Mouse (Mus musculus) embryo, embryonic 10.5 days (tissue): ENCODE measurements around the gene Itpr2.

Experiments
- DNase-seq: peaks from one replicate; pipeline ENCODE4 v3.0.0-alpha.2; 2015; ENCODE audit warnings: low spot score

Itpr2 gene

DNA sequence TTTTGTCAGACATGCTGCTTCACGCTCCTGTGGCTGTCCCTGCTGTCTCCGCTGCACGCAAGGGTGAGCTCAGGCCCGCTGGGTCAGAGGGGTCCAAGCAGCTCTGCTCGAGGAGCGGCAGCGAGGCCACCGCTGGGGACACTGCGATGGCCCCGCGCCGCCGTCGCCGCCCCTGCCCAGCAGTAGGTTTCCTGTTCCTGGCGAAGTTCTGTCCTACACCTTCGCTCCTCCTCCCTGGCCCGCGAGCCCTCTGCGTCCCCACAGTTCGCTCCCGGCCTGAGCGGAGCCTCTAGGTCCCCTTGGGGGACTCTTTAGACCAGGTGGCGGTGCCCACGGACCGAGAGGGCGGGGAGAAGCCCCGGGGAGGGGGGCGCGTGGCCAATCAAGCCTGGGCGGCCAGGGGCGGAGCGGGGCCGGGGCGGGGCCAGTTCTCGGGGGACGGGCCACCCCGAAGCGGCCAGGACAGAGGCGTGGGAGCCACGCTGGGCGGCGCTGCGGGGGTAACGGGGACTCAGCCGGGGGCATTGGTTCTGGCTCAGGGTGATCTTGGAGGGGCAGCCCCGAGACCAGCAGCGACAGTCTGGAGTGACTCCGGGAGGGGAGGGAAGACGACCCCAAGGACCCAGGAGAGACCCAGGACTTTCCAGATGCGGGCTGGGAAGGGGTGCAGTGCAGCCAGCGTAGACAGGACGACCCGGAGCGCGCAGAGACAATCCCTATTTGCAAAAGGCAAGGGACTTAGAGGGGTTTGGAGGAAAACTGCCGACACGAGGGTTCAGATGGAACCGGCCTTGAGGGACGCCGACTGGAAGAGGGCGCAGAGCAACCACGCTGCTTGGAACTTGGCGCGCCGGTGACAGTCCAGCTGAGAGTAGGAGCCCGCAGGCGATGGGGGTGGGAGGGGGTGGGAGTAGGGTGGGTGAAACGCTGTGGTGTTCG, at the start of gene Itpr2:
TSS of gene Itpr2 (minus strand) at position 358 of the 939 bp plus-strand sequence.
- peak; percentile 84 for DNase-seq

DNA sequence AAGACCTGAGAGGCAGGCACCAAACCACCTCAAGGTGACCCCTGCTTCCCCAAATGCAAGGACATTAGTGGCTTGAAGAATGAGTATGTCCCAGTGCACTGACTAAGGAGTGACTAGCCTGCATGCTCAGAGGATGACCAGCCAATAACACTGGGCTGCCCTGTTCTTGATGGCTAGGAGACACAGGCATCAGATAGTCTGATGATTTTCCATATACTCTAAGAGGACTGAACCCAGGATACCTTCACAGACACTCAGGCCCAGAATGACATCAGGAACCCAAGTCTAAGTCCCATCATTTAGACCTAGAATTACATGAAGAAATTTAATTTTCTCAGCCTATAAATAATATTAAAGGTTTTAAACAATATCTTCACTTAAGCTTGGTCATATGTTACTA, 49.3 kb upstream of the Itpr2 start:
- DNase-seq, result no peak

DNA sequence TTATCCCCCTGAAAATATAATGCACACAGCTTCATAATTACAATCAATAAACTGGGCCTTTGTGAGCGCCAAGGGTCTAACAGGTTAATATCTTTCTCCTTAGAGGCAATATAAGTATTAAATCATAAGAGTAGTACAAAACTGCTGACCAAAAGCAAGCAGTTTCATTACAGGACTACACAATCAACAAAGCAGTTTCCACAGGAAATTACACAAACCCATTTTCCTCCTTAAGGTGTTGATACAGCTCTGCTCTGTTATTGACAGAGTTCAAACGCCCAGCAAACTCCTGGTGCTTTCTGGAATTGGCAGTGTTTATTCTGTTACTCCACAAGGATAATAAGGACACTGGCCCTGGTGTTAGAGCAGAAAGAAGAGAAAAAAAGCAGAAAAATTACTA, 48.4 kb upstream of the Itpr2 start:
- no peak for DNase-seq

DNA sequence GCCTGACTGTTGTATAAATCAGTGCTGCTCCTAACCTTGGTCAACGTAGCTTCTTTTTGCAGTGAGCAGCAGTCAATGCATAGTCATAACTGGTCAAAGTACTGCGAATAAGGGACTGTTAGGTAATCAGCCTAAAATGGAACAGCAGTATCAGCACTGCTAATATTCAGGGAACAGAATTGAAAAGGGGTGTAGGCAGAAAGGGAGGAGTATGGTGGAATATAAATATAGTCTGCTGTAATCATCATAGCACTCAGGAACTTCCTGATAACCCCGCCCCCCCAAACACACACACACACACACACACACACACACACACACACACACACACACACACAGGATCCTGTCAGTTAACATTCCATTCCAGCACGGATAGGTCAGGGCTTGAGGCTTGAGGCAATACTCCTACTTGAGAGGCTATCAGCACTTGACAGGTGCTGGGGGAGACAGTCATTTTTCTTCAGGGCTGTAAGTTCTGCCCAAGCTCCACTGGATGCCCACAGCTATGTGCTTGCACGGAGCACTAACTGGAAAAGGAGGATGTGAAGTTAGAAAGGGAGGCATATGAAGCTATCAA, 43.4 kb upstream of the Itpr2 start:
- no peak for DNase-seq

DNA sequence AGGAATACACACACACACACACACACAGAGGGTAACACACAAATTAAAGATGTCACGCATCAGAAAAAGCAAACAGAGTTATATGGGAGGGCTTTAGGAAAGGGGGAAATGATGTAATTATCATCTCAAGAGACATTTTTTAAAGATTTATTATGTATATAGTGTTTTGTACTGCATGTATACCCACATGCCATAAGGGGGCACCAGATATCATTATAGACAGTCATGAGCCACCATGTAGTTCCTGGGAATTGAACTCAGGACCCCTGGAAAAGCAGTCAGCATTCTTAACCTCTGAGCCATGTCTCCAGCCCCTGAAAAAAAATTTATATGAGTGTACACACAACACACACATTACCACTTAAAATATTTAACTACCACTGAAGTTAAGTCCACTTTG, 42.6 kb upstream of the Itpr2 start:
- DNase-seq, result no peak

DNA sequence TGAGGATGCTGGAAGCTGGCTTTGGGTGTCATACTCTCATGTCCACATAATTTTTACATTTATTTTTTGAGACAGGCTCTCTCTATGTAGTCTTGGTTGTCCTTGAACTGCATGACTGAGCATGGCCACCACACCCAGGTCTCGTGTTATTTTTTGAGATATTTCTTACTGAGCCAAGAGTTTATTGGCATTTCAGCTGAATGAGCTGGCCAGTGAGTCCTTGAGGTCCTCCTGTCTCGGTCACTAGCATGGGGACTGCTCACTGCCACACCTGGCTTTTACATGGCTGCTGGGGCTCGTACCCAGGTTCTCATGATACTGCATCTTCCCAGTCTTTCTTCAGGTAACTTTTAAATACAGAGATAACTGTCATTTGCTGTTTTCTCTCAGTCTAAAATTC, 38.4 kb upstream of the Itpr2 start:
- DNase-seq, result no peak

DNA sequence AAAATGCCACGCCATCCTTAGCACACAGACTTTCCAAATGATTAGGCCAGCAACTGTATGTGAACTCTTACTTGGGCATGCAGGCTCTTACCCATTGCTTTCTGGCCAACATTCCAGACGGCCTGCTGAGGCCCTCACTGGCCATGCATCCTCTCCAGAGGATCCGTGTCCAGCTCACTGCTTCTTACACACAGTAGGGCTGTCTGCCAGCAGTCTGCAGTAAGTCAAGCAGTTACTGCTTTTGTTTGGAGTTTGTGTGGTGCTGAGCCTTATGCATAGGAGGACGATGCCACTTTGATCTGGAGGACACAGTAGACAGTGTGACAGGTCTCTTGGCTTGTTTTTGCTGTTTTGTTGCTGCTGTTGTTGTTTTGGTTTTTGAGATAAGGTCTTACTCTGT, 36.6 kb upstream of the Itpr2 start:
- no peak for DNase-seq

DNA sequence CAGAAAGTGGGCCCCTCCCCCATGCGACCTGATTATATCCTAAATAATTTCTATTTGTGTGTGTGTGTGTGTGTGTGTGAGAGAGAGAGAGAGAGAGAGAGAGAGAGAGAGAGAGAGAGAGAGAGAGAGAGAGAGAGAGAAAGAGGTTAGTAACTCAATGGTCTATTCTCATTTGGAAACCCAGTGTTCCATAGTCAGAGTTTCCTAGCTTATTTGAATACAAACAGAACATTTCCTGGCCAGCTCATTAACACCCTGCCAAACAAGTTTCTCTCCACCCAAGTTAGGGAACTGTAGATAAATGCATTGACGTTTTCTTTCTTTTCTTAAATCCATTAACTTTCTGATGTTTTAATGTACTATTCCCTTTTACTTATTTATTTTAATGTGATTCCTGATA, 36.0 kb upstream of the Itpr2 start:
- DNase-seq, result no peak

DNA sequence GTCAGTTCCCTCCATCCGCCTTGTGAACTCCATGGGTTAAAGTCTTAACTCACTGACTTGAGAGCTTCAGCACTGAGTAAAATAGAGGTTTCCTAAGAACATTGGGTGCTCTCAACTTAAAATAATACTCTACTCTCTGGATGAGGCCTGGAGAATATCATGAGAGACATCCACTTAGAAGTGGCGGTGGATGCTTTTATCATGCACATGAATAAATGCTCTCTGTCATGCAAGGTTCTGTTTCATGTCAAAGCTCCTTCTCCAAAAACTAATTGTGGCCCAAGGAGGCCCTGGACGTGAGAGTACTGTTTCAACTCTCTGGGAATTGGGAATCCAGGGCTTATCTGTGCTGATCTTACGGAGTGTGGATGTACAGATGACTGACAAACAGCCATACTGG, 35.1 kb upstream of the Itpr2 start:
- DNase-seq, result peak; percentile 15

DNA sequence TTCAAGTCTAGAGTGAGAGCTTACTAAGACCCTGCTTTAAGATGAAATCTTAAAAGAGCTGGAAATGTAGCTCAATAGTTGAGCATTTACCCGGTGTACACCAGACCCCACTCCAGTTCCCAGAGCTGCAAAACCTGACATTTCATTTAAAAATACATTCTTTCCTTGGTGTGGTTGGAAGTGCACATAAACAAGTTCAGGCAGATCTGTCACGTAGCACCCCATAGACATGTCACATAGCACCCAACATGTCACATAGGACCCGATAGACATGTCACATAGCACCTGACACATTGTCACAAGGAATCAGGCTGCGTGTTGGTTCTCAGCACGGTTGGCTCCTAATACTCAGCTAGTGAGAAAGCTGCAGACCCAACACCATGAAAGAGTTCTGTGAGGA, 33.5 kb upstream of the Itpr2 start:
- DNase-seq, result no peak

DNA sequence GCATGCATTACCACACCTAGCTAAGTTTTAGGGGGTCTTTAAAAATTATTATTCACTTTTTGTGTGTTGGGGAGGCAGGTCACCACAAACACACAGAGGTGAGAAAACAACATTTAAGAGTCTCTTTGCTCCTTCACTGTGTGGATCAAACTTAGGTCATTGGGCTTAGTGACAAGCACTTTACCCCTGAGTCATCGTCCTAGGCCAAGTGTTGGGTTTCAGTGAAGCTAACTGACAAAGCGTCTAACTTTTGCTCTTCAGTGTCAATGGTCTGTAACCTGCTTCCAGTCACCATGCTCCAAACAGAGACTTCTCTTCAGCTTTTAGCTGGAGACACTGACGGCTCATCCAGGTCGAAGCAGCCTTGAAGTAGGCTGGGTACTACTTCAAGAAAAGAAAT, 31.1 kb upstream of the Itpr2 start:
- no peak for DNase-seq

DNA sequence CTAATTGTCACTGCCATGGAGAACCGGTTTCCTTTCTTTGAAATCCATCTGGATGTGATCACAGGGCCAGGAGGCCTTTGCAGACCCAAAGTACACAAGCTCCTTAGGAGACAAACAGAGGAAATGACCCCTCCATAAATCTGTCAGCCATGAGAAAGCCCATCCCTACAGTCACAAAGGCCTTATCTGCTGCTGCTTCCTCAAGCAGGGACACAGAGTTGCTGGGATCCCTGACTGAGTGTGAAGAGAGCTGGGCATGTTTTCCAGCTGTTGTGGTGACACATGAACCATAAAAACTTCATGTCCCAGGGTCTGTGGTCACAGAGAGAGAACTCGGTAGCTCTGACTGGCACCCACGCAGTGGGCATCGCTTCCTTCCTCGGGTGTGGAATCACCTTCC, 28.7 kb upstream of the Itpr2 start:
- peak; percentile 75 for DNase-seq

DNA sequence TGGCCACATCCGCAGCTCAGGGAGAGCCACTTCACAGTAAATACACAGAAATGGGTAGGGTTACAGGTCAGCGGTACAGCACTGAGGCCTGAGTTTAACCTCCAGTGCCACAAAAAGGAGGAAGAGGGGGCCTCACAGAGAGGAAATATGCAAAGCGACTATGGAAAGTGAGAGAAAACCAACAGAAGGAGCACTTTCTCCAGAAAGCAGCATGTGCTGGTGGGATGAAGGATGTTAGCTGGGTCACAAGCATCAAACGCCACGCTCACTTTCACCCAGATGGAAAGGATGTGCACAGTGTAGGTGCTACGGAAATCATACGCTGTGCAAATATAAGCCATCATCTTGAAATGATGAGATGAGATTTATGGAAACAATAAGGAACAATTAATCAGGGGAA, 28.3 kb upstream of the Itpr2 start:
- DNase-seq, result no peak

DNA sequence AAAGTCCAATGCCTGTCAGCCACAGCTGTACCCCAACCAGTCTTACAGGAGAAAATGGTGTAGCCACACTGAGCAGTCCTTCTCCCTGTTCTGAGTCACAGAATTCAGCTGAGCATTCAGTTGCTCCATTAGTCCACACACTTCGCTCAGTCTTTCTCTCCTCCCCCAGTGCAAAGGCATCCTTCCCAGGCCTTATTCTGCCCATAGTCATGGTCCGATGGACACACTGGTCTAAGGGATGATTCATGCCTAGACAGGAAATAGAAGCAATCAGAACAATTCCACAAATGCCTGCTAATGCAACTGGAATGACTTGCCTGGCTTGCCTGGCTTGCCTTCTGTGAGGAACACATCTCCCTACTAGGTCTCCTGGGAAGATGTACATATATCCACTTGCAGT, 25.5 kb upstream of the Itpr2 start:
- no peak for DNase-seq

DNA sequence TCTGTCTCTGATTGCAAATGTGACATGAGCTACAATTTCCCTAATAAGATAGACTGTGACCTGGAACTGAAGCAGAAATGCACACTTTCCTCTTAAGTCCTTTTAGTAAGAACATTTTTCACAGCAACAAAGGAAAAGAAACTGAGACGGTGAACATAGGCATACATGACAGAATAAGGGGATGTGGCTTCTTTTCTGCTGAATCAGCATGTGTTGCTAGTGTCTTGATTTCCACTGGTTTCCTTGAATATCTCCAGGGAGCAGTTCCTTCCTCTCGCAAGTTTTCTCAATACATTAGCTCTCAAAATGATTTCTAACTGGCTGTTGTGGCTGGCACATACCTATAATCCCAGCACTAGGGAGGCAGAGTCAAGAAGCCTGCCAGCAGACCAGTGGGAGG, 23.5 kb upstream of the Itpr2 start:
- DNase-seq, result no peak

DNA sequence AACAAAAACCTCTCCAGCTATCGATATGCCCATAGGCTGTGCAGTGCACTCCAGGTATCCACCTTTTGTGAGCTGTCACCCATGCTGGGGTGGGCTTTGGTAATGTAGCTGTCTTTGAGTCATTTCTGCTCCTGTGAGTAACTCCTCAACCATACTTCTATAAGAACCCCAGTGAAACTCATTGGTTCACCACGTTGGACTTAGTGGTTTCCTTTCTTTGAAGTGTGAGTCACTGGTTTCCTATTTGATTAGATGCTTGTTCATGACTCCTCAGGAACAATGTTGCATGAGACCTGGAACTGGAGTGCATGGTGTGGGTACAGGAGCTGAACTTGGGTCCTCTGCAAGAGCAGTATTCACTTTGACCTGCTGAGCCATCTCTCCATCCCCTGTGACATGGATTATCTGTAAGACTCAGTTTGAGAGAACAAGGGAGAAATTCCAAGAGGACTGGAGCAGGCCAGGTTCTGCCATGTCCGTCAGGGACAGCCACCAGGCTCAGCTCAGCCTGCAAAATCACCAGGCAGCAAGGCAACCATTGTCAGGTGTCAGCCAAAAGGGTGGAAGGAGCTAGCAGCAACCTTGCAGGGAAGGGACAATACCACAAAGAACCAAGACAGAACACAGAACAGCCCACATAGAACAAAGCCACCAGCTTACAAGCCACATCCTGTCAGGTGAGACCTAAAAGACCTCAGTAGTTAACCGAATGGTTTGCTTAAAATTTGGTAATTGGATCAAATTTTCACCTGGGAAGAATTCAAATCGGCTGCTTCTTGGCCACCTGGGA, 19.6 kb upstream of the Itpr2 start:
- no peak for DNase-seq

DNA sequence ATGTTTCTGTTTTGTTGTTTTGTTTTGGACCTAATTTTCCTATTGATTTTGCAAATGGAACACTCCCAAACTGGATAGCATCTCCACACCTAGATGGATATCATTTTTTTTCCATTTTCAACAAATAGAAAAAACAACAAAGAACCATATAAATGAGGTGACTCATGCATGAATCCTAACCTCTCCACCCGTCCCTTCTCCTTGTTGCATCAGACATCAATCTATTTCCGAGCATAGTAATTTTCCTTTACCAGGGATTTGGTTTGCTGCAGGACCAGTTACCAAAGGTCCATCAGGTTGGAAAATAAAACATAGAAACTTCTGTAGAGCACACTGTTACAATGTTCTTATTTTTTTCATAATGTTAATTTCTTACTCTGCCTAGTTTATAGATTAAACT, 17.0 kb upstream of the Itpr2 start:
- no peak for DNase-seq

DNA sequence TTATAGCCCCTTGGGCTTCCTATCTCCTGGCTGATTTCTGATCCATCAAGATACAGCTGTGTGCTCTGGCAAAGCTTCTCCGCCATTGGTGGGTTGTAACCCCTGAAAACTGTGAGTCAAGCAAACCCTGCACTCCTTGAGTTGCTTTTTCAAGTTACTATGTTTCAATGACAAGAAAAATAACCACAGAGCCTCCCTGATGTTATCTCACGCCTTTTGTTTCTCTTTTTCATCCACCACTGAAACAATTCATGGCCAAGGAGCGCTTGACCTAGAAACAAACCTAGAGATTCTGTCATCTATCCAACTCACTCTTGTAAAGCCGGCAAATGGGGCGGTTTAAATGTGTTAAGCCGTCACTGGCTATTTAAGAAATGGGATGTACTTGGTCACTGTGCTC, 13.9 kb upstream of the Itpr2 start:
- no peak for DNase-seq

DNA sequence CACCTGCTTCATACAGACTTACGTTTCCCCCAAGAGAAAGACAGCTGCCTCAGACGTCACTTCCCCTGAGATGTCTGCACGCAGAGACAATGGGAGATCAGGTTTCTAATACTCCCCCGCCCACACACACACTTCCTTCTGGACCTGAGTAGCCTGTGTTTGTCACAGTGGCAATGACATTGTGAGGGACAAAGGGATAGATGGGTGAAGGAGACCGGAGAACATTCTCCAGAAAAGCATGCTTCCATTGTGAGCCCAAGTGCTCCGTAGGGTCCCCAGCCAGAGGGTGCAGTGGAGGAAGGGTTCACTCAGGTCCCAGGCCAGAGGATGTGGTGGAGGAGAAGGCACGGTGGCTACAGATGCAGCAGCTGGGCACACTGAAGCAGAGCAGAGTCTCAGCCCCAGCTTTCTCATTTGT, 12.5 kb upstream of the Itpr2 start:
- DNase-seq, result peak; percentile 34

DNA sequence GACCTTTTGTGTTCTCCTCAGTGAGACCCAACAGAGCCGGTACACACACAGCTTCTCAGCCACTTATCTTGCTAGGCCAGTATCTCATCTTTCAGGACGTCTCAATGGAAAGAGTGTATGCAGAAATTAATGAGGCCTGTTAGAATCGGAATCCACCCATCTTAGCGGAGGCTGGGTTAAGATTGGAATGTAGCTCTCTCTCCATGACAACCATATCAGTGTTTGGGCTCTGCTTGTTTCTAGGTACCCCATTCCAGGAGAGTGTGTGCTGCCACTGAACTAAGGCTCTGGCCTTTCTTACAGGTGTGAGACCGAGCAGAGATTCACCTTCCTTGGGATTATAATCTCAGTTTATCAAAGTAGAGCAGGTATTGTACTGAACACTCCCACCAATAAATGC, 11.9 kb upstream of the Itpr2 start:
- peak; percentile 15 for DNase-seq

DNA sequence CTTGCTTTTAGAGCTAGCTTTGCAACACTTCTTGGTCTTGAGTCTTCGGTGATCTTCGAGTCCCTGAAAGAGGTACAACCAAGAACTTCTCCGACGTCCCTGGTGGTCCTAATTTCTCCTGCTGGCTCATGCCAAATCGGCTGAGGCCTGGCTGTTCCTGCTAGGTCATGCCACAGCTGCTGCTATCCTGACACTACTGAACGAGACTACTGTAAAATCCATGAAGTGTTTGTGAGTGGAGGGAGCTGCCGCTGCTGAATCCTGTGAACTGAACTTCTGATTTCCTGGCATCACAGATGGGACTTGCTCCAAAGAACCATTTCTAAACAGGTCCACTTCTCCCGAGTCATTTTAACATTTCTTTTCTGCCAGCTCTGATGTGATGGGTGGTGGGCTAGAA, 11.4 kb upstream of the Itpr2 start:
- no peak for DNase-seq

DNA sequence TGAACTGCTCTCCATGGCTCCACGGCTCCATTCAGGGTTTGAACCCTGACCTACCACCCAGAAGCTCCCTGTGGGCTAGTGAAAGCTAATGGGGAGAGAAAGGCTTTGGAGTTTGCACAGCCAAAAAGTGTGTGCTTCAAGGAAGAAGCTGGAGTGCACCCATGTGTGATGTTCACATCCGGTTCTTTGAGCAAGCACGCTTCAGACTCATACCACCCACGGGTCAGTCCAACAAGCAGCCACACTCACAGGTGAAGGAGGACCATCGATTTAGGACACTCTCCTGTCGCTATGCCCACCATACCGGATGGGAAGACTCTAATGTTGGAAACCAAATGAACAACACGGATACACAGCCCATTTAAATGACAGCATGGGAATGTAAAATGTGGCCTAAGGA, 9.5 kb upstream of the Itpr2 start:
- DNase-seq, result no peak

DNA sequence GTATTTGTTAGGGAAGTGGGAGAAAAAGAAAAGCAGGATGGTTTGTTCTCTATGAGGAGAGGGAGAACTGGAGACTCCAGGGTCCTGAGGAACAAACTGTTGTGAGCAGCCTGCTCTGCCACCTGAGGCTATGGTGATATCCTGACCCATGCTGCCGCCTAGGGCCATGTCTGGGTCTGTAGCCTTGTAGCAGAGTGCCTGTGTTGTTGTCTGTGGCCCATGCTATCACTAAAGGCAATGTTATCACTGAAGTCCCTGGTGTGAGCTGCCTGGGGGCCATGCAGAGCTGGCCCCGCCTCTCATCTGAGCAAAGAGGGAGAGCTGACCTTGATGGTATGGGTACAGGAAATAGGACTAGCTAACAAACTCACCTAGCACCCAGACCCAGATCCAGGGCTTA, 7.9 kb upstream of the Itpr2 start:
- no peak for DNase-seq
